Mouse (Mus musculus) ovary, postnatal 36 days (tissue): ENCODE results near the gene Ctsd.

Experiments
- DNase-seq: peaks from one replicate; pipeline ENCODE4 v3.0.0; 2022; ENCODE audit warnings: low spot score, mixed read lengths

Gene Ctsd

GRCm38 (mm10) chr7:142400112-142400749, 12.4 kb upstream of the Ctsd start:
- no peak for DNase-seq

GRCm38 (mm10) chr7:142399250-142399649, 11.4 kb upstream of the Ctsd start:
- DNase-seq = no peak

GRCm38 (mm10) chr7:142398052-142398451, 10.2 kb upstream of the Ctsd start:
- DNase-seq = no peak

- DNase-seq = no peak
Measured at GRCm38 (mm10) chr7:142396611-142397010, 8.8 kb upstream of the Ctsd start.

- no peak for DNase-seq
Measured at GRCm38 (mm10) chr7:142395472-142395871, 7.6 kb upstream of the Ctsd start.

- DNase-seq = no peak
Measured at GRCm38 (mm10) chr7:142394261-142395190, 6.7 kb upstream of the Ctsd start.

- DNase-seq = no peak
Measured at GRCm38 (mm10) chr7:142393191-142393590, 5.4 kb upstream of the Ctsd start.

- DNase-seq = no peak
Measured at GRCm38 (mm10) chr7:142391609-142392008, 3.8 kb upstream of the Ctsd start.

GRCm38 (mm10) chr7:142391108-142391507, 3.3 kb upstream of the Ctsd start:
- no peak for DNase-seq

GRCm38 (mm10) chr7:142389961-142390650, 2.3 kb upstream of the Ctsd start:
- DNase-seq = no peak

GRCm38 (mm10) chr7:142388740-142389139, 902 bp upstream of the Ctsd start:
- DNase-seq = no peak

GRCm38 (mm10) chr7:142388198-142388597, 360 bp upstream of the Ctsd start:
- DNase-seq = no peak

GRCm38 (mm10) chr7:142386621-142387201, 1.1 kb downstream of the Ctsd start:
- DNase-seq = no peak

GRCm38 (mm10) chr7:142385742-142386403, 2.0 kb downstream of the Ctsd start:
- no peak for DNase-seq

- no peak for DNase-seq
Measured at GRCm38 (mm10) chr7:142384306-142384705, 3.5 kb downstream of the Ctsd start.

GRCm38 (mm10) chr7:142382567-142382966, 5.3 kb downstream of the Ctsd start, which contains the start of gene Gm49369:
TSS of gene Gm49369 (minus strand) at chr7:142382667.
- DNase-seq = no peak

GRCm38 (mm10) chr7:142381175-142381574, 6.7 kb downstream of the Ctsd start:
- DNase-seq = no peak

GRCm38 (mm10) chr7:142379186-142379585, 8.7 kb downstream of the Ctsd start:
- DNase-seq = no peak

- DNase-seq = no peak
Measured at GRCm38 (mm10) chr7:142377233-142377925, 10.5 kb downstream of the Ctsd start.

GRCm38 (mm10) chr7:142376096-142376495, 11.7 kb downstream of the Ctsd start:
- no peak for DNase-seq

- peak; percentile 47 for DNase-seq
Measured at GRCm38 (mm10) chr7:142375261-142375724, 12.5 kb downstream of the Ctsd start.
